Mouse (Mus musculus) embryo, embryonic 11 days (tissue): ENCODE results near the gene Chchd6.

ENCODE experiments used
- DNase-seq: peaks from one replicate; pipeline ENCODE4 v3.0.0-alpha.2; 2015

The Chchd6 gene

GRCm38 (mm10) chr6:89584634-89585409 lies 10.6 kb downstream of the Chchd6 start:
- DNase-seq, result peak; percentile 66

- DNase-seq, result no peak
Observed at GRCm38 (mm10) chr6:89583170-89583569, 12.3 kb downstream of the Chchd6 start.

GRCm38 (mm10) chr6:89574641-89575040 lies 20.8 kb downstream of the Chchd6 start:
- DNase-seq, result no peak

- no peak for DNase-seq
Observed at GRCm38 (mm10) chr6:89573768-89574167, 21.7 kb downstream of the Chchd6 start.

- peak; percentile 32 for DNase-seq
Observed at GRCm38 (mm10) chr6:89572921-89573636, 22.4 kb downstream of the Chchd6 start.

GRCm38 (mm10) chr6:89569370-89569769 lies 26.1 kb downstream of the Chchd6 start:
- DNase-seq, result no peak

GRCm38 (mm10) chr6:89566740-89567139 lies 28.7 kb downstream of the Chchd6 start:
- DNase-seq, result no peak

- no peak for DNase-seq
Observed at GRCm38 (mm10) chr6:89563381-89563780, 32.1 kb downstream of the Chchd6 start.

- DNase-seq, result no peak
Observed at GRCm38 (mm10) chr6:89560826-89561225, 34.6 kb downstream of the Chchd6 start.

- no peak for DNase-seq
Observed at GRCm38 (mm10) chr6:89557654-89558053, 37.8 kb downstream of the Chchd6 start.

GRCm38 (mm10) chr6:89556566-89556965 lies 38.9 kb downstream of the Chchd6 start:
- no peak for DNase-seq

GRCm38 (mm10) chr6:89555971-89556370 lies 39.5 kb downstream of the Chchd6 start:
- DNase-seq, result no peak

GRCm38 (mm10) chr6:89554029-89554428 lies 41.4 kb downstream of the Chchd6 start:
- no peak for DNase-seq

GRCm38 (mm10) chr6:89553012-89553704 lies 42.3 kb downstream of the Chchd6 start:
- DNase-seq, result peak; percentile 85

GRCm38 (mm10) chr6:89552321-89553011 lies 43.0 kb downstream of the Chchd6 start:
- DNase-seq, result no peak

- DNase-seq, result no peak
Observed at GRCm38 (mm10) chr6:89549157-89549556, 46.3 kb downstream of the Chchd6 start.

GRCm38 (mm10) chr6:89547951-89548350 lies 47.5 kb downstream of the Chchd6 start:
- DNase-seq, result no peak

- no peak for DNase-seq
Observed at GRCm38 (mm10) chr6:89538102-89538751, 57.2 kb downstream of the Chchd6 start.

- no peak for DNase-seq
Observed at GRCm38 (mm10) chr6:89535626-89536225, 59.7 kb downstream of the Chchd6 start.

GRCm38 (mm10) chr6:89524766-89525165 lies 70.7 kb downstream of the Chchd6 start:
- no peak for DNase-seq

- no peak for DNase-seq
Observed at GRCm38 (mm10) chr6:89510154-89510553, 85.3 kb downstream of the Chchd6 start.

GRCm38 (mm10) chr6:89508725-89509124 lies 86.7 kb downstream of the Chchd6 start:
- DNase-seq, result no peak
